In the genomic region with DNA sequence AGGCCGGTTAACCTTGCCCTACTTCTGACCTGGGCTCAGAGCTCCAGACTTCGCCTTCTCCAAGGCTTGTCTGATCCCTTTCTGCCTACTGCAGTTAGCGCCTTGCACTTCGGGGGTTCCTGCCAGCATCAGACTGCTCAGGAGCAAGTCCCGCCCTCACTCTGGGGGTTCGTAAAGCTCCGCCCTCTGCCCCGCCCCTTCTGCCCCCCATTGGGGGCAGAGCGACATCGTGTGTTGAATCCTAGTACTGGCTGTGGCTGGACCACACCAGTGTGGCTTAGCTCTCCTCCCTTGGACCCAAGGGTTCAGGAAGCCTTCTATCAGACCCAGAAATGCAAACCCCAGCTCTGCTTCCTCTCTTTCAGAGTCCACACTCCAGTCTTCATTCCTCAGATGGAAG, we compare ENCODE assay signal across 8 mouse cellular contexts. TPM values are rescaled to one million over a fixed set of nuclear protein-coding genes. Genes with fewer than 3 reads are reported as not detected.
DNase-seq lines count a peak whose midpoint lies in the region; ATAC-seq and TF ChIP-seq lines count a peak whose summit lies in the region.

Gene Sbk2, minus strand, starts transcription at position 135 of the 400 bp plus-strand sequence.

- no peak within 1 kb of the TSS for H3K27ac ChIP-seq in embryonic fibroblast, embryonic 13.5 days (ENCODE audit: insufficient read depth, low read length)
- H3K27ac ChIP-seq in heart, embryonic 11.5 days (ENCODE audit: low read depth, low read length): no peak within 1 kb of the TSS
- H3K27ac ChIP-seq in kidney, embryonic 15.5 days: no peak within 1 kb of the TSS
- no peak within 1 kb of the TSS for H3K27ac ChIP-seq in limb, embryonic 15.5 days
- H3K27ac ChIP-seq in midbrain, postnatal 0 days (ENCODE audit: low read depth, low read length): no peak within 1 kb of the TSS

- H3K36me3 ChIP-seq in heart, embryonic 11.5 days (ENCODE audit: control insufficient read depth, insufficient read depth, low read length): no peaks in the 10 kb centered on the region
- H3K36me3 ChIP-seq in kidney, embryonic 15.5 days: no peaks in the 10 kb centered on the region
- no peaks in the 10 kb centered on the region for H3K36me3 ChIP-seq in limb, embryonic 15.5 days
- no peaks in the 10 kb centered on the region for H3K36me3 ChIP-seq in midbrain, postnatal 0 days (ENCODE audit: insufficient read depth, low read length)

- WGBS in heart, embryonic 11.5 days (ENCODE audit: insufficient replicate concordance): 5% methylated on average over 10 of the region's 10 CpGs
- WGBS in kidney, embryonic 15.5 days: 3% methylated on average over 10 of the region's 10 CpGs
- WGBS in limb, embryonic 15.5 days: 2% methylated on average over 10 of the region's 10 CpGs
- 7% methylated on average over 10 of the region's 10 CpGs for WGBS in midbrain, postnatal 0 days

- TF ChIP-seq CTCF in embryonic fibroblast, embryonic 13.5 days (IDR thresholded peaks at IDR 0.05; ENCODE audit: borderline replicate concordance, insufficient read depth, low read length): peak; percentile 47; the same call in 1 of the 2 replicates
- TF ChIP-seq CTCF in midbrain, postnatal 0 days (IDR thresholded peaks at IDR 0.05): peak; percentile 79

- DNase-seq in 3134 (ENCODE audit: extremely low read depth, insufficient read length, low spot score): peak; percentile 31
- peak; percentile 88 to 91 for DNase-seq in adrenal gland, postnatal 36 days
- DNase-seq in midbrain, postnatal 0 days (ENCODE audit: low spot score): peak; percentile 71
- peak; percentile 59 to 71 for DNase-seq in spleen, postnatal 14 days (ENCODE audit: low spot score in 2 of 2)

- peaks cover 2% of the 10 kb centered on the region for H3K4me1 ChIP-seq in embryonic fibroblast, embryonic 13.5 days (ENCODE audit: control insufficient read depth, insufficient read depth, low read length)
- peaks cover 3% of the 10 kb centered on the region; the same call in 1 of the 2 replicates for H3K4me1 ChIP-seq in heart, embryonic 11.5 days (ENCODE audit: control insufficient read depth, insufficient read depth, low read length)
- H3K4me1 ChIP-seq in kidney, embryonic 15.5 days: 0 out of 2 replicates have a peak, but pooled peaks cover 3% of the 10 kb centered on the region
- 0 out of 2 replicates have a peak, but pooled peaks cover 6% of the 10 kb centered on the region for H3K4me1 ChIP-seq in limb, embryonic 15.5 days
- H3K4me1 ChIP-seq in midbrain, postnatal 0 days (ENCODE audit: insufficient read depth, low read length): no peaks in the 10 kb centered on the region

- no peaks in the 10 kb centered on the region for H3K9me3 ChIP-seq in heart, embryonic 11.5 days (replicated peaks; ENCODE audit: control insufficient read depth, low read length)
- H3K9me3 ChIP-seq in kidney, embryonic 15.5 days (replicated peaks): no peaks in the 10 kb centered on the region
- no peaks in the 10 kb centered on the region for H3K9me3 ChIP-seq in limb, embryonic 15.5 days
- H3K9me3 ChIP-seq in midbrain, postnatal 0 days (ENCODE audit: low read length): no peaks in the 10 kb centered on the region

- peak within 1 kb of the TSS; percentile 45 for H3K4me2 ChIP-seq in heart, embryonic 11.5 days
- peak within 1 kb of the TSS; percentile 45 for H3K4me2 ChIP-seq in kidney, embryonic 15.5 days
- peak within 1 kb of the TSS; percentile 26; the same call in 1 of the 2 replicates for H3K4me2 ChIP-seq in limb, embryonic 15.5 days
- H3K4me2 ChIP-seq in midbrain, postnatal 0 days (ENCODE audit: low read depth, low read length, poor library complexity, severe bottlenecking): peak within 1 kb of the TSS; percentile 26

- H3K4me3 ChIP-seq in embryonic fibroblast, embryonic 13.5 days (ENCODE audit: insufficient read depth, low read length): no peak within 1 kb of the TSS
- H3K4me3 ChIP-seq in heart, embryonic 11.5 days (ENCODE audit: low read depth, low read length): 0 out of 2 replicates have a peak within 1 kb of the TSS, but pooled peaks have one; percentile 10
- peak within 1 kb of the TSS; percentile 12; the same call in 1 of the 2 replicates for H3K4me3 ChIP-seq in kidney, embryonic 15.5 days (replicated peaks)
- no peak within 1 kb of the TSS for H3K4me3 ChIP-seq in limb, embryonic 15.5 days
- H3K4me3 ChIP-seq in midbrain, postnatal 0 days (ENCODE audit: low read depth, low read length): no peak within 1 kb of the TSS

- H3K9ac ChIP-seq in heart, embryonic 11.5 days (ENCODE audit: low read depth, low read length): peak within 1 kb of the TSS; percentile 28; the same call in 1 of the 2 replicates
- no peak within 1 kb of the TSS for H3K9ac ChIP-seq in kidney, embryonic 15.5 days
- no peak within 1 kb of the TSS for H3K9ac ChIP-seq in limb, embryonic 15.5 days
- H3K9ac ChIP-seq in midbrain, postnatal 0 days (replicated peaks; ENCODE audit: low read length, poor library complexity, severe bottlenecking): no peak within 1 kb of the TSS; the same call in 1 of the 2 replicates

- no peak for TF ChIP-seq POLR2A in embryonic fibroblast, embryonic 13.5 days (IDR thresholded peaks at IDR 0.05; ENCODE audit: low read depth, low read length)

- H3K27me3 ChIP-seq in heart, embryonic 11.5 days (ENCODE audit: control insufficient read depth, insufficient read depth, low read length): no peaks in the 10 kb centered on the region
- 0 out of 2 replicates have a peak, but pooled peaks cover 3% of the 10 kb centered on the region for H3K27me3 ChIP-seq in kidney, embryonic 15.5 days
- no peaks in the 10 kb centered on the region for H3K27me3 ChIP-seq in limb, embryonic 15.5 days
- H3K27me3 ChIP-seq in midbrain, postnatal 0 days (ENCODE audit: insufficient read depth, low read length): no peaks in the 10 kb centered on the region

- ATAC-seq in heart, embryonic 11.5 days (replicated peaks; ENCODE audit: insufficient number of reproducible peaks, low FRiP score, low TSS enrichment): peak; percentile 66
- ATAC-seq in kidney, embryonic 15.5 days (replicated peaks; ENCODE audit: low FRiP score): peak; percentile 83
- peak; percentile 68 for ATAC-seq in limb, embryonic 15.5 days (ENCODE audit: insufficient number of reproducible peaks, low FRiP score, low TSS enrichment, low read depth)
- ATAC-seq in midbrain, postnatal 0 days (ENCODE audit: low FRiP score): peak; percentile 81

RNA-seq across cellular contexts. Expression of gene Sbk2, which starts in this region (rescaled TPM):
- total RNA-seq in adrenal gland, postnatal 36 days (2021): under 1 TPM; 0.36 to 0.89 TPM
- polyA plus RNA-seq in embryonic fibroblast, embryonic 13.5 days (2011; ENCODE audit: insufficient read length, low read depth, missing spikeins): not detected in 2 replicates
- 3.3 and 5.4 TPM in 2 replicates for polyA plus RNA-seq in heart, embryonic 11.5 days (2014; fragmentation: Nextera tagmentation; extraction: Ambion mirVana)
- 0.19 and 0.27 TPM in 2 replicates for polyA plus RNA-seq in kidney, embryonic 15.5 days (2015; fragmentation: Nextera tagmentation; extraction: Ambion mirVana)
- polyA plus RNA-seq in limb, embryonic 15.5 days (2015; fragmentation: Nextera tagmentation; extraction: Ambion mirVana): 0.73 and 0.74 TPM in 2 replicates
- 0.49 TPM in 1 of 2 replicates, not detected in the other for total RNA-seq in midbrain, postnatal 0 days (2014; rRNA removed)
- polyA plus RNA-seq in midbrain, postnatal 0 days (2015; fragmentation: Nextera tagmentation; extraction: Ambion mirVana): 0.20 TPM in 1 of 2 replicates, not detected in the other

Comparison
In these comparisons a context has a peak if more than half of its experiments do, and no peak if none do; other contexts are left out.
1. Peak in DNase-seq in adrenal gland, postnatal 36 days; RNA of the gene not detected or under 1 TPM.
2. Peak in ATAC-seq, H3K4me3 ChIP-seq and H3K4me2 ChIP-seq in kidney, embryonic 15.5 days; RNA of the gene not detected or under 1 TPM.
3. Peak in ATAC-seq and H3K4me2 ChIP-seq in limb, embryonic 15.5 days; RNA of the gene not detected or under 1 TPM.
4. Peak in DNase-seq, ATAC-seq and H3K4me2 ChIP-seq in midbrain, postnatal 0 days; RNA of the gene not detected or under 1 TPM.
5. DNase-seq: peak in every context shown above with its lines; median percentile 90 in adrenal gland, postnatal 36 days; 71 in midbrain, postnatal 0 days; 65 in spleen, postnatal 14 days; 31 in 3134.